Mouse (Mus musculus) midbrain, embryonic 12.5 days (tissue): ENCODE measurements around the gene Ptgfr. TPM values are rescaled to one million over a fixed set of nuclear protein-coding genes. Genes with fewer than 3 reads are reported as not detected.

Experiments used
- ATAC-seq: fragments of 200-750 bp; cut with Nextera tagmentation; 2 replicates; pipeline ENCODE4 v1.8.0; 2017; ENCODE audit warnings: low read depth, moderate TSS enrichment, moderate library complexity; ENCODE audit not compliant: low FRiP score
- H3K27ac ChIP-seq: fragments of 300-500 bp; sonication (generic); replicated peaks from 2 replicates; pipeline ENCODE4 v1.5.1; 2016; ENCODE audit warnings: mild to moderate bottlenecking
- H3K27me3 ChIP-seq: fragments of 300-500 bp; sonication (generic); 2 replicates; pipeline ENCODE4 v1.6.1; 2016; ENCODE audit warnings: mild to moderate bottlenecking
- H3K36me3 ChIP-seq: fragments of 300-500 bp; sonication (generic); 2 replicates; pipeline ENCODE4 v1.6.1; 2016
- H3K4me1 ChIP-seq: fragments of 300-500 bp; sonication (generic); 2 replicates; pipeline ENCODE4 v1.6.1; 2016
- H3K4me2 ChIP-seq: fragments of 300-500 bp; sonication (generic); replicated peaks from 2 replicates; pipeline ENCODE4 v1.6.1; 2016; ENCODE audit warnings: mild to moderate bottlenecking, moderate library complexity
- H3K4me3 ChIP-seq: fragments of 300-500 bp; sonication (generic); 2 replicates; pipeline ENCODE4 v1.5.1; 2016; ENCODE audit warnings: mild to moderate bottlenecking
- H3K9ac ChIP-seq: fragments of 300-500 bp; sonication (generic); replicated peaks from 2 replicates; pipeline ENCODE4 v1.6.1; 2016; ENCODE audit warnings: mild to moderate bottlenecking, moderate library complexity
- H3K9me3 ChIP-seq: fragments of 300-500 bp; sonication (generic); 2 replicates; pipeline ENCODE4 v1.6.1; 2016; ENCODE audit warnings: mild to moderate bottlenecking
- WGBS: fragments of 180-500 bp; shearing (Covaris S2); methylation state at CpG from one replicate; pipeline ENCODE4 v1.1.7; 2016; 5-methylcytosine and 5-hydroxymethylcytosine counted together
- polyA plus RNA-seq: library from polyadenylated mRNA; unstranded; fragments of >200 nt; fragmentation: Nextera tagmentation; extraction: Ambion mirVana; gene quantifications from 2 replicates; pipeline ENCODE4 v1.2.1, GENCODE M21; 2016

Gene Ptgfr
- polyA plus RNA-seq: 0.35 and 1.5 TPM in 2 replicates

DNA sequence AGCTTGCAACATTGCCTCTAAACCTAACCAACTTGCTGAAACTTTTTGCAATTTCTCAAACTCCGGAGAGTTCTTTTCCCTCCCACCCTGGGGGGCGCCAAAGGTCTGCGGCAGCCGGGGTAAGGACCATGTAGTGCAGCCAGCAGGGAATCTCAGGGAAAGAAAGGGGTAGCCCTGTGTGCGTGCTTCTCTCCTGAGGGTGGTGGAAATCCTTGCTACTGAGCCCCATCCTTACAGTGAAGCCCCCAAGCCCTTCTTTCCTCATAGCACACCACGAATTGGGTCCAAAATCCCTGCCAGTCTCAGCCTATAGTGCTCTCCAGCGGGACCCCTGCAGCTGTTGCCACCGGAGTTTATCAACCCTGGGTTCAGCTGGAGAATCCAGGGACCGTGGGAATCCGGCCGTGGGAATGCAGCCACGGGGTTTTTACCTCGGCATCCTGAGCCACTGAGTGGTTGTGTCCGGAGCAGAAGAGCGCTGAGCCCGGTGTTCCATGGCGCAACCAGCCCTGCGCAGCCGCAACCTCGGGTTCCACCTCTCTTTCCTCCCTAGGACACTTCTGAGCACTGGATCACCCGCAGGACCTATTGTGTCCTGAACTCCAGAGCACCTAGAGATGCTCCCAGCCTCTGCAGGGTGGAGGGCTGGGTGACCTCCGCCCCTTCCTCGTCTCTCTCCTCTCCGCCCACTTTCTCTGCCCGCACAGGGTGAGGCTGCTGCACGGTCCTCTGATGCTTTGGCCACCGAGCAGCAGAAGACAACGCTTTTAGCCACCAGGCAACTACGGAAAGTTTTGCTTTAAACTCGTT is at the start of gene Ptgfr:
Ptgfr (minus strand) TSS at position 760 of the 810 bp plus-strand sequence.
- Histone ChIP-seq H3K36me3 (no peaks in the 10 kb centered on the region), H3K4me1 (peaks cover 13% of the 10 kb centered on the region; the same call in 1 of the 2 replicates), H3K9me3 (no peaks in the 10 kb centered on the region), H3K9ac (peak within 1 kb of the TSS; percentile 61), H3K4me2 (peak within 1 kb of the TSS; percentile 90), H3K27me3 (peaks cover 27% of the 10 kb centered on the region), H3K4me3 (peak within 1 kb of the TSS; percentile 51), H3K27ac (no peak within 1 kb of the TSS)
- ATAC-seq: peak; percentile 83
- WGBS: under 1% methylated on average over 30 of the region's 30 CpGs

GRCm38 (mm10) chr3:151883881-151884280 is 46.5 kb upstream of the Ptgfr start:
- H3K27me3 ChIP-seq: no peaks in the 10 kb centered on the region
- no peaks in the 10 kb centered on the region for H3K36me3 ChIP-seq
- no peak overlapping the region for H3K9ac ChIP-seq
- H3K4me1 ChIP-seq: no peaks in the 10 kb centered on the region
- H3K4me2 ChIP-seq: no peak overlapping the region
- ATAC-seq: no peak
- 78% methylated on average over 5 of the region's 5 CpGs for WGBS
- H3K9me3 ChIP-seq: no peaks in the 10 kb centered on the region
- H3K4me3 ChIP-seq: no peak overlapping the region
- H3K27ac ChIP-seq: no peak overlapping the region

DNA sequence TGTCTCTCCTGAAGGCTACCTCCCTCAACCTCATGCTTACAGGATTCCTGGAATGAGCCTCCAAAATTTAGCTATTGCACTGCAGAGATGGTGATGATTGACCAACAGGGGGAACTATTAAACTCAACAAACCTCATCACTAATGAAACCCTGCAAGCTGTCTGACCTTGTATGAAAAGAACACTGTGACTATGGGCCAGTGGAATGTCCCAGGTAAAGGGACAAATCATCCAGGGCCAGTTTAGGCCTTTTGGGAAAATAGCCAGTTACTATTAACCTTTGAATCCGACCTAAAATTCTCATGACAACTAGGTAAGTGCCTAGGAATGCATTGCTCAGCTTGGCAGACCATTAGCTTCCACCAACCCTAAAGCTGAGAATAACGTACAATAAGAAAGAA is 42.6 kb upstream of the Ptgfr start:
- ATAC-seq: no peak
- Histone ChIP-seq H3K9me3 (no peaks in the 10 kb centered on the region), H3K4me1 (no peaks in the 10 kb centered on the region), H3K36me3 (no peaks in the 10 kb centered on the region), H3K4me2 (no peak overlapping the region), H3K9ac (no peak overlapping the region), H3K27ac (no peak overlapping the region), H3K27me3 (no peaks in the 10 kb centered on the region), H3K4me3 (no peak overlapping the region)
- WGBS: 71% methylated on average over 2 of the region's 2 CpGs

- H3K4me2 ChIP-seq: no peak overlapping the region
- no peak for ATAC-seq
- no peaks in the 10 kb centered on the region for H3K4me1 ChIP-seq
- no peaks in the 10 kb centered on the region for H3K27me3 ChIP-seq
- no peaks in the 10 kb centered on the region for H3K9me3 ChIP-seq
- no peaks in the 10 kb centered on the region for H3K36me3 ChIP-seq
- H3K9ac ChIP-seq: no peak overlapping the region
- H3K27ac ChIP-seq: no peak overlapping the region
- H3K4me3 ChIP-seq: no peak overlapping the region
Observed at GRCm38 (mm10) chr3:151868970-151869369, 31.5 kb upstream of the Ptgfr start.

DNA sequence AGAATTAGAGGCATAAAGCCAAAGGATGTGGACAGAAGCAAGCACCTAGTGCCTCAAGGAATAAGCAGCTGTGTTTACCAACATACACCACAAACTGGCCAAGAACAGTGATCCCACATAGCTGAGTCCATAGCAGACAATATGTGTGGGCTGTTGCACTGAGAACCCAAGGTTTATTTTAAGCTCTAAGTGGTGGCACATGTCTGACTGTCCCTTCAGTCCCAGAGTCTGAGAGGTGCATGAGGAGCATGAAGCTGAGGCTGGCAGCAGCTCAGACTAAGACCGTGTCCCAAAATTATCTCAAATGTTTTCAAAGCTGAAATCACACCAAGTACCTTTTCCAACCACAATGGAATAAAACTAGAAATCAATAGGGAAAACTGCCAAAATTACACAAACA is 13.9 kb upstream of the Ptgfr start:
- H3K4me2 ChIP-seq: no peak overlapping the region
- no peaks in the 10 kb centered on the region for H3K27me3 ChIP-seq
- WGBS: 97% methylated on average over 1 of the region's 1 CpGs
- H3K27ac ChIP-seq: no peak overlapping the region
- no peak overlapping the region for H3K9ac ChIP-seq
- H3K4me3 ChIP-seq: no peak overlapping the region
- no peaks in the 10 kb centered on the region for H3K9me3 ChIP-seq
- no peak for ATAC-seq
- no peaks in the 10 kb centered on the region for H3K4me1 ChIP-seq
- H3K36me3 ChIP-seq: no peaks in the 10 kb centered on the region

DNA sequence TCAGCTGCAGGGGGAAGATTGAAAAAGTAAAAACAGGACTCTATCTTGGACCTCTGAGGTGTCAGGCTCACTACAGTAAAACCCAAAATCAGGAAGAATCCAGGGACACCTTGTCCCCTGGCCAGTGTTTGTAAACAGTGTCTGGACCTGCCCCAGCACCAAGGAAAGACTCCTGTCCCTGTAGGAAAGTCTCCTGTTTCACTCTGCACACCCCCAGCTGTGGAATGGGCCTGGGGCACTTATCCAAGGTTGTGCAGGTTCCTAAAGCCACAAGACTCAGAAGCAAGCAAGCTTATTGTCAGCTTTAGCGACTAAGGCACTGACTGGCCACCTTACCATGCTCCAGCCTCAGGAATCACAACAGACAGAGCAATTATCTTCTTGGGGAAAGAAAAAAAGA is 13.2 kb upstream of the Ptgfr start:
- H3K9me3 ChIP-seq: no peaks in the 10 kb centered on the region
- no peak for ATAC-seq
- 59% methylated on average over 1 of the region's 1 CpGs for WGBS
- H3K4me1 ChIP-seq: no peaks in the 10 kb centered on the region
- H3K36me3 ChIP-seq: no peaks in the 10 kb centered on the region
- no peak overlapping the region for H3K27ac ChIP-seq
- H3K9ac ChIP-seq: no peak overlapping the region
- H3K4me2 ChIP-seq: no peak overlapping the region
- H3K4me3 ChIP-seq: no peak overlapping the region
- no peaks in the 10 kb centered on the region for H3K27me3 ChIP-seq

- no peaks in the 10 kb centered on the region for H3K36me3 ChIP-seq
- no peaks in the 10 kb centered on the region for H3K9me3 ChIP-seq
- no peak overlapping the region for H3K4me3 ChIP-seq
- no peak overlapping the region for H3K9ac ChIP-seq
- WGBS: 90% methylated on average over 7 of the region's 7 CpGs
- H3K4me1 ChIP-seq: no peaks in the 10 kb centered on the region
- no peak overlapping the region for H3K4me2 ChIP-seq
- H3K27me3 ChIP-seq: no peaks in the 10 kb centered on the region
- ATAC-seq: no peak
- no peak overlapping the region for H3K27ac ChIP-seq
Observed at GRCm38 (mm10) chr3:151846292-151846691, 8.9 kb upstream of the Ptgfr start.

DNA sequence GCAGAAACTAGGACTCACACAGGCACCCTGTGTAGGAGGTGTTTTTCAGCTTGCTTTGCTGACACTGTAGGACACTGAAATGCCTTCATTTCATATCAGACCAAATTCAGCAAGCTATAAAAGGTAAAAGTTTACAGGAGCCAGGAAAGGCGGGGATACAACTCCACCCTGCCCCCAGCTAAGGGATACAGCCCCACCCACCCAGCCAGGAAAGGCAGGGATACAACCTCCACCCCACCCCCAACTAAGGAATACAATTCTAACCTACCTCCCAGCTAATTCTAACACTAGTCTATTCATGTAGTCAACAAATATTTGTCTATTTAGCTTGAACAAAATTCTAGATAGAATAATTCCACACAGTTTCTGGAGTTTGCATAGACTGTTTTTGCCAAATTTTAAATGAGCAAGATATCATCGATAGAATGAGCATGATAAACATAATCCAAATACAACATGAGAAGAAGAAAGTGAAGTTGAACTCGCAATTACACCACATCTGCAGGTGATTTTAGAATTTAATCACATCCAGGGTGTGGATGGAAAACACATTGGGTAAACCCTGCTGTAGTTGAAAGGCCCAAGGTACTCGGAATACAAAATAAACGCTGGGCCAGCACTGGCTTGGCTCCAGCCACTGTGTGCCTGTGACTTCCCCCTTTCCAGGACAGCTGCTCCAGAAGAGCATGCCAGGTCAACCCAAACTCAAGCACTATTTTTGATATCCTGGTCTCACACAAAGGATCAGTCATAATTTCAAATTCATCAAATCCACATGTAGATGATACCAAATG is 7.1 kb upstream of the Ptgfr start:
- Histone ChIP-seq H3K4me1 (no peaks in the 10 kb centered on the region), H3K36me3 (no peaks in the 10 kb centered on the region), H3K4me2 (no peak overlapping the region), H3K9me3 (no peaks in the 10 kb centered on the region), H3K9ac (no peak overlapping the region), H3K4me3 (no peak overlapping the region), H3K27me3 (no peaks in the 10 kb centered on the region), H3K27ac (no peak overlapping the region)
- no peak for ATAC-seq
- WGBS: 82% methylated on average over 5 of the region's 5 CpGs

GRCm38 (mm10) chr3:151840688-151841087 is 3.3 kb upstream of the Ptgfr start:
- Histone ChIP-seq H3K27me3 (peaks cover 27% of the 10 kb centered on the region), H3K4me2 (no peak overlapping the region), H3K9me3 (no peaks in the 10 kb centered on the region), H3K4me1 (peaks cover 13% of the 10 kb centered on the region; the same call in 1 of the 2 replicates), H3K27ac (no peak overlapping the region), H3K4me3 (no peak overlapping the region), H3K9ac (no peak overlapping the region), H3K36me3 (no peaks in the 10 kb centered on the region)
- ATAC-seq: no peak
- WGBS: 82% methylated on average over 3 of the region's 3 CpGs

- H3K4me2 ChIP-seq: no peak overlapping the region
- peaks cover 27% of the 10 kb centered on the region for H3K27me3 ChIP-seq
- no peak for ATAC-seq
- peaks cover 13% of the 10 kb centered on the region; the same call in 1 of the 2 replicates for H3K4me1 ChIP-seq
- H3K9me3 ChIP-seq: no peaks in the 10 kb centered on the region
- H3K4me3 ChIP-seq: no peak overlapping the region
- no peaks in the 10 kb centered on the region for H3K36me3 ChIP-seq
- no peak overlapping the region for H3K27ac ChIP-seq
- H3K9ac ChIP-seq: no peak overlapping the region
- WGBS: 67% methylated on average over 6 of the region's 6 CpGs
Observed at GRCm38 (mm10) chr3:151838372-151838771, 942 bp upstream of the Ptgfr start.

DNA sequence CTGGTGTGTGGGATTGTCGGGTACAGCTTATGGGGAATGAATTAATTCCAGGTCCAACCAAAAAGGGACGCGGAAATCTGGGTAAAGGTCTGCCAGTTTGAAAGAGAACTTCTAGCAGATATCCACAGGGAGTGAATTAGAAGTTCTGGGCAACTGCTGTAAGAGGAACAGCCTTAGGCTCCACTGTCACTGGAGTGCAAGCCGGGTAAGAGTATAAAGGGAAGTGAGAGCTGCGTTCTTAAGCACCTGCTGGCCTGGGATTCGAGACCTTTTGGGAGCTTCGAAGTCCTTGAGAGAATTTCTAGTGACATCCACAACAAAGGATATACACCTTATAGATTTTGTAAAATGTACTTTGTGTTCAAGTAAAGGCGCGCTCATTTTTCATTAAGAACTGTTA is 319 bp upstream of the Ptgfr start:
- Histone ChIP-seq H3K9ac (no peak overlapping the region), H3K27me3 (peaks cover 27% of the 10 kb centered on the region)
- no peak for ATAC-seq

GRCm38 (mm10) chr3:151836451-151836850 is 979 bp downstream of the Ptgfr start:
- Histone ChIP-seq H3K4me3 (peak overlapping the region; percentile 51), H3K27ac (no peak overlapping the region), H3K27me3 (peaks cover 27% of the 10 kb centered on the region), H3K36me3 (no peaks in the 10 kb centered on the region), H3K9ac (no peak overlapping the region), H3K4me1 (peaks cover 13% of the 10 kb centered on the region; the same call in 1 of the 2 replicates), H3K9me3 (no peaks in the 10 kb centered on the region), H3K4me2 (peak overlapping the region; percentile 90)
- ATAC-seq: no peak; the same call in 1 of the 2 replicates
- WGBS: 3% methylated on average over 5 of the region's 5 CpGs

More for the DNA sequence above, 319 bp upstream of the Ptgfr start:
- H3K4me1 ChIP-seq: peaks cover 13% of the 10 kb centered on the region; the same call in 1 of the 2 replicates
- 41% methylated on average over 9 of the region's 9 CpGs for WGBS
- peak overlapping the region; percentile 51 for H3K4me3 ChIP-seq
- H3K9me3 ChIP-seq: no peaks in the 10 kb centered on the region
- H3K27ac ChIP-seq: no peak overlapping the region
- no peaks in the 10 kb centered on the region for H3K36me3 ChIP-seq
- H3K4me2 ChIP-seq: peak overlapping the region; percentile 90
